Mouse (Mus musculus): ENCODE measurements around the gene Gm26566. TPM values are rescaled to one million over a fixed set of nuclear protein-coding genes. Genes with fewer than 3 reads are reported as not detected.

The Gm26566 gene
- total RNA-seq, 1 experiment from 2014 or later, result not detected

Other genes starting within 250 kb of the Gm26566 start
- not detected in 3 replicates for gene Ifnb1, start 199.0 kb upstream of the Gm26566 start, total RNA-seq (2017)
- gene Ifna15, start 163.6 kb upstream of the Gm26566 start, total RNA-seq (2017), result not detected in 3 replicates
- not detected in 3 replicates for gene Ifna14, start 150.0 kb upstream of the Gm26566 start, total RNA-seq (2017)
- gene Ifna9, start 129.4 kb upstream of the Gm26566 start, total RNA-seq (2017), result not detected in 3 replicates
- not detected in 3 replicates for gene Ifna12, start 118.4 kb upstream of the Gm26566 start, total RNA-seq (2017)
- gene C87499, start 87.4 kb upstream of the Gm26566 start, total RNA-seq (2017), result not detected in 3 replicates
- gene Ifna13, start 77.3 kb upstream of the Gm26566 start, total RNA-seq (2017), result not detected in 3 replicates
- gene Ifna16, start 44.9 kb upstream of the Gm26566 start, total RNA-seq (2017), result not detected in 3 replicates
- not detected in 3 replicates for gene Ifna2, start 37.9 kb upstream of the Gm26566 start, total RNA-seq (2017)
- 0.43 TPM in 1 of 3 replicates, not detected in the others for gene Ifnab, start 30.4 kb upstream of the Gm26566 start, total RNA-seq (2017)
- 43.5 to 56.6 TPM (median 49.0 TPM) in 3 replicates for gene Klhl9, start 660 bp downstream of the Gm26566 start, total RNA-seq (2017)
- not detected in 3 replicates for gene Gm13271, start 33.1 kb downstream of the Gm26566 start, total RNA-seq (2017)
- gene Gm13283, start 38.3 kb downstream of the Gm26566 start, total RNA-seq (2017), result not detected in 3 replicates
- not detected in 3 replicates for gene Gm13290, start 52.0 kb downstream of the Gm26566 start, total RNA-seq (2017)
- gene Gm13289, start 55.1 kb downstream of the Gm26566 start, total RNA-seq (2017), result not detected in 3 replicates
- not detected in 3 replicates for gene Gm13272, start 58.0 kb downstream of the Gm26566 start, total RNA-seq (2017)
- not detected in 3 replicates for gene Ifnz, start 60.3 kb downstream of the Gm26566 start, total RNA-seq (2017)
- not detected in 3 replicates for gene Gm13276, start 63.9 kb downstream of the Gm26566 start, total RNA-seq (2017)
- not detected in 3 replicates for gene Gm13277, start 66.8 kb downstream of the Gm26566 start, total RNA-seq (2017)
- not detected in 3 replicates for gene Gm13278, start 69.7 kb downstream of the Gm26566 start, total RNA-seq (2017)
- not detected in 3 replicates for gene Gm13275, start 72.7 kb downstream of the Gm26566 start, total RNA-seq (2017)
- not detected in 3 replicates for gene Gm13279, start 75.6 kb downstream of the Gm26566 start, total RNA-seq (2017)
- not detected in 3 replicates for gene Gm13285, start 77.9 kb downstream of the Gm26566 start, total RNA-seq (2017)
- not detected in 3 replicates for gene Gm13287, start 81.4 kb downstream of the Gm26566 start, total RNA-seq (2017)
- 0.29 TPM in 1 of 3 replicates, not detected in the others for gene Gm13288, start 83.7 kb downstream of the Gm26566 start, total RNA-seq (2017)
- gene Ifna7, start 94.4 kb downstream of the Gm26566 start, total RNA-seq (2017), result not detected in 3 replicates
- gene Ifna11, start 98.2 kb downstream of the Gm26566 start, total RNA-seq (2017), result not detected in 3 replicates
- gene Ifna6, start 105.6 kb downstream of the Gm26566 start, total RNA-seq (2017), result not detected in 3 replicates
- gene Ifna5, start 113.7 kb downstream of the Gm26566 start, total RNA-seq (2017), result not detected in 3 replicates
- not detected in 3 replicates for gene Ifna4, start 120.1 kb downstream of the Gm26566 start, total RNA-seq (2017)
- gene Ifna1, start 128.3 kb downstream of the Gm26566 start, total RNA-seq (2017), result not detected in 3 replicates
- gene Ifne, start 158.4 kb downstream of the Gm26566 start, total RNA-seq (2017), result not detected in 3 replicates

All from monocyte, adult 5-6 weeks (primary cell).